Mouse (Mus musculus) thymus, adult 2 months (tissue): ENCODE measurements around the gene Slc22a17. TPM values are rescaled to one million over a fixed set of nuclear protein-coding genes. Genes with fewer than 3 reads are reported as not detected.
"Not testable (repeated sequence)": the region's sequence is repeated elsewhere in the genome, so short reads cannot be mapped to it uniquely, and the experiment has no call there.

ENCODE experiments used
- DNase-seq: peaks from one replicate; pipeline ENCODE4 v3.0.0; 2021
- H3K27ac ChIP-seq: fragments of 200-500 bp; 2 replicates; pipeline ENCODE4 v1.5.1; 2012; ENCODE audit warnings: low read length, control low read depth; ENCODE audit not compliant: control insufficient read depth, insufficient read depth
- H3K27me3 ChIP-seq: fragments of 200-500 bp; 2 replicates; pipeline ENCODE4 v1.6.1; 2012; ENCODE audit warnings: mild to moderate bottlenecking, low read length, moderate library complexity, mixed read lengths; ENCODE audit not compliant: control insufficient read depth, insufficient read depth
- H3K36me3 ChIP-seq: fragments of 200-500 bp; 2 replicates; pipeline ENCODE4 v1.6.1; 2012; ENCODE audit warnings: mild to moderate bottlenecking, low read length, moderate library complexity; ENCODE audit not compliant: control insufficient read depth, insufficient read depth
- H3K4me1 ChIP-seq: fragments of 200-500 bp; replicated peaks from 2 replicates; pipeline ENCODE4 v1.6.1; 2012; ENCODE audit warnings: low read length; ENCODE audit not compliant: control insufficient read depth, insufficient read depth
- H3K4me3 ChIP-seq: fragments of 200-500 bp; 2 replicates; pipeline ENCODE4 v1.5.1; 2012; ENCODE audit warnings: mild to moderate bottlenecking, low read length, control low read depth, moderate library complexity; ENCODE audit not compliant: control insufficient read depth, insufficient read depth
- CTCF ChIP-seq: fragments of 200-500 bp; IDR thresholded peaks from 2 replicates; pipeline ENCODE4 v1.5.1; 2012; ENCODE audit warnings: mild to moderate bottlenecking, control low read depth, low read length, moderate library complexity, borderline replicate concordance; ENCODE audit not compliant: control insufficient read depth, poor library complexity, insufficient read depth; ENCODE audit errors: extremely low read depth
- POLR2A ChIP-seq: fragments of 200-500 bp; IDR thresholded peaks from 2 replicates; pipeline ENCODE4 v1.6.1; 2012; ENCODE audit warnings: mild to moderate bottlenecking, low read length, control low read depth, moderate library complexity; ENCODE audit not compliant: control insufficient read depth, poor library complexity, insufficient read depth; ENCODE audit errors: extremely low read depth
- WGBS: fragments of 180-500 bp; shearing (Covaris S2); methylation state at CpG from one replicate; pipeline ENCODE4 v1.1.7; 2018; 5-methylcytosine and 5-hydroxymethylcytosine counted together
- polyA plus RNA-seq: library from polyadenylated mRNA; depleted of rRNA; stranded (reverse); fragments of >200 nt; gene quantifications from 2 replicates; pipeline ENCODE4 v1.2.3, GENCODE M21; 2012; rRNA removed

Gene Slc22a17
- polyA plus RNA-seq, result 25.7 and 29.9 TPM in 2 replicates

GRCm38 (mm10) chr14:54912886-54913285 is at the start of gene Slc22a17:
Gene Slc22a17 (minus strand): TSS chr14:54913132.
- under 1% methylated on average over 26 of the region's 28 CpGs for WGBS

GRCm38 (mm10) chr14:54962714-54963113 is 49.8 kb upstream of the Slc22a17 start:
- H3K27ac ChIP-seq, result no peak overlapping the region
- no peaks in the 10 kb centered on the region for H3K27me3 ChIP-seq
- H3K4me3 ChIP-seq, result no peak overlapping the region
- TF ChIP-seq CTCF (no peak), POLR2A (no peak)
- WGBS, result 91% methylated on average over 7 of the region's 7 CpGs
- DNase-seq, result no peak
- H3K4me1 ChIP-seq, result no peaks in the 10 kb centered on the region
- no peaks in the 10 kb centered on the region for H3K36me3 ChIP-seq

More at GRCm38 (mm10) chr14:54912886-54913285, at the start of gene Slc22a17:
- H3K27ac ChIP-seq, result no peak within 1 kb of the TSS
- peaks cover 5% of the 10 kb centered on the region; the same call in 1 of the 2 replicates for H3K4me1 ChIP-seq
- peak within 1 kb of the TSS; percentile 80 for H3K4me3 ChIP-seq
- TF ChIP-seq CTCF, result no peak
- TF ChIP-seq POLR2A, result no peak; the same call in 1 of the 2 replicates
- peak; percentile 52 for DNase-seq
- H3K27me3 ChIP-seq, result no peaks in the 10 kb centered on the region
- H3K36me3 ChIP-seq, result no peaks in the 10 kb centered on the region

GRCm38 (mm10) chr14:54961487-54961886 is 48.6 kb upstream of the Slc22a17 start:
- no peak for DNase-seq
- Histone ChIP-seq H3K27ac (no peak overlapping the region), H3K4me1 (no peaks in the 10 kb centered on the region), H3K36me3 (no peaks in the 10 kb centered on the region), H3K4me3 (no peak overlapping the region), H3K27me3 (no peaks in the 10 kb centered on the region)
- no peak for TF ChIP-seq POLR2A
- TF ChIP-seq CTCF, result no peak
- 87% methylated on average over 5 of the region's 5 CpGs for WGBS

DNA sequence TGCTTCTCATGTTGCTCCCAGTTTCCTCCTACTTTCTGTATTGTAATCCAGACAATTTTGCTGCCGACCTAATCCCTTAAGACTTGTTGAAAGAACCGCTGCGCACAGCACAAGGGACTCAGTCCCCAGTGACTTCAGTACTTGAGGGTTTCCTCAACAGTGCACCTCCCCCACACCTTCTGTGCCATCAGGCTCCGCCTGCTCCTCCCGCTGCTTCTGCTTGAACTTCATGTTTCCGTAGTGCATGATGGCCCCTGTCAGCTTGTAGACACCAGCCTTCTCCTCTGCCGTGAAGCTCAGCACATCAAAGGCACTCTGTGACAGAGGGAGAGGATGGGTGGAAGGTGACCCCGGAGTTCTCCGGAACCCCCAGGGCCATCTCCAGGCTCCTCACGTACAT is 47.8 kb upstream of the Slc22a17 start:
- H3K36me3 ChIP-seq, result no peaks in the 10 kb centered on the region
- TF ChIP-seq POLR2A, result no peak
- TF ChIP-seq CTCF, result no peak
- DNase-seq, result peak; percentile 11
- H3K27me3 ChIP-seq, result no peaks in the 10 kb centered on the region
- no peak overlapping the region for H3K27ac ChIP-seq
- 41% methylated on average over 10 of the region's 10 CpGs for WGBS
- H3K4me3 ChIP-seq, result no peak overlapping the region
- H3K4me1 ChIP-seq, result no peaks in the 10 kb centered on the region

GRCm38 (mm10) chr14:54959853-54960613 is 47.1 kb upstream of the Slc22a17 start:
- 90% methylated on average over 12 of the region's 12 CpGs for WGBS
- H3K27ac ChIP-seq, H3K4me3 ChIP-seq, H3K36me3 ChIP-seq, H3K4me1 ChIP-seq, DNase-seq, H3K27me3 ChIP-seq: not testable (repeated sequence)

DNA sequence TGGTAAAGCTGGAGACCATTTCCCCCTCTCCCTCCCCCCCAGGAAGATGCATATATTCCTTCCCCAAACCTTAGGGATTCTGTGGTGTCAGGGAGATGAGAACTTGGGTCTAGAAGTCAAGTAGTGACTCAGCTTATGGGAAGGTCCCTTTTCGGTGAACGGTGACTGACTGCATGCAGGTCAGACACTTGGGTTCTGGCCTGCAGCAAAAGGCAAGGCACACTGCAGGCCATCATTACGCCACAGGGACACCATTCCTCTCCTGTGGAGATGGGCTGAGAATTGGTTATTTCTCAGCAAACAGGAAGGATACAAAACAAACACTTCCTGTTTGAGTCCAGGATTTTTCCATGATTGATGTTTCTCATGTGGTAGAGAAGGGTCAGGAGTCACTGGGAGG is 46.3 kb upstream of the Slc22a17 start:
- TF ChIP-seq POLR2A (no peak), CTCF (no peak)
- no peaks in the 10 kb centered on the region for H3K27me3 ChIP-seq
- WGBS, result 90% methylated on average over 3 of the region's 3 CpGs
- no peak for DNase-seq
- no peaks in the 10 kb centered on the region for H3K36me3 ChIP-seq
- no peaks in the 10 kb centered on the region for H3K4me1 ChIP-seq
- no peak overlapping the region for H3K27ac ChIP-seq
- H3K4me3 ChIP-seq, result no peak overlapping the region

- H3K4me3 ChIP-seq, result no peak overlapping the region
- WGBS, result 89% methylated on average over 4 of the region's 4 CpGs
- no peak for DNase-seq
- H3K4me1 ChIP-seq, result no peaks in the 10 kb centered on the region
- no peak overlapping the region for H3K27ac ChIP-seq
- no peaks in the 10 kb centered on the region for H3K27me3 ChIP-seq
- no peak for TF ChIP-seq POLR2A
- H3K36me3 ChIP-seq, result no peaks in the 10 kb centered on the region
These were observed 45.6 kb upstream of the Slc22a17 start for GRCm38 (mm10) chr14:54958503-54958902.
